Mouse (Mus musculus) lung, postnatal 14 days (tissue): ENCODE results near the gene Acad12.
"Not testable (repeated sequence)": the region's sequence is repeated elsewhere in the genome, so short reads cannot be mapped to it uniquely, and the experiment has no call there.

Experiments
- DNase-seq: peaks from one replicate; pipeline ENCODE4 v3.0.0; 2021

The Acad12 gene

GRCm38 (mm10) chr5:121618592-121619513 lies at the start of gene Acad12:
Gene Acad12, minus strand, starts transcription at chr5:121618938.
- DNase-seq, result peak; percentile 87

DNA sequence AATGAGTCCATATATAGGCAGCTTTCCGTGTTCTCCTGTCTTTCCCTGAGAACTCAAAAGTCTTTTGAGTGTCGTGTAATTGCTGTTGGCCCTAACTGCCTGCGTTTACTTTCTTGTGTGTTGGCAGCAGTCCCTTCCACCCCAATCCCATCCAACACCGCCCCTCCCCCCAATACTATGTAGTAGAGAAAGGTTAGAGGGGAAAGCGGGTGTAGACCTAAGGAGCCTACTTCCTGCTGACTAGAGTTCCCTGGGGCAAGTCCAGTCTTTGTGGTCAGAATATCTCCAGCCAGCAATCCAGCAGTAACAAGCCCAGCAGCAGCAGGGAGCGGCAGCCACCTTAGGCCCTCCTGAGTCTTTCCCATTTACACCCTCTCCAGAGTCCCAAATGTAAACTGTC lies 49.7 kb upstream of the Acad12 start:
- peak; percentile 19 for DNase-seq

DNA sequence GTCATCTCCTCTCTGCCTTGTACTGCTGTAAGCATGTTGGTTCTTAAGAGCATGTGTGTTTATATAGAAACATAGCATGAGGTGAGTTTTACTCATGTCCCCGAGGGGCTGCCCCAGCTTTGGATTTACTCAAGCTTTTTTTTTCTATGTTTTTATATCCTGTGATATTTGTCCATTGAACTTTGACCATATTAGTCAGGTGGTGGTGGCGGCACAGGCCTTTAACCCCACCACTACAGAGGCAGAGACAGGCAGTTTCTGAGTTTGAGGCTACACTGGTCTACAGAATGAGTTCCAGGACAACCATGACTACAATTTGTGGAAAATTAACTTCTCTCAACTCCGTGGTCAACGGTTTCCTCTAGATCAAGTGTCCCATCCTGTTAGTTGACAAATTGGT lies 48.3 kb upstream of the Acad12 start:
- no peak for DNase-seq

DNA sequence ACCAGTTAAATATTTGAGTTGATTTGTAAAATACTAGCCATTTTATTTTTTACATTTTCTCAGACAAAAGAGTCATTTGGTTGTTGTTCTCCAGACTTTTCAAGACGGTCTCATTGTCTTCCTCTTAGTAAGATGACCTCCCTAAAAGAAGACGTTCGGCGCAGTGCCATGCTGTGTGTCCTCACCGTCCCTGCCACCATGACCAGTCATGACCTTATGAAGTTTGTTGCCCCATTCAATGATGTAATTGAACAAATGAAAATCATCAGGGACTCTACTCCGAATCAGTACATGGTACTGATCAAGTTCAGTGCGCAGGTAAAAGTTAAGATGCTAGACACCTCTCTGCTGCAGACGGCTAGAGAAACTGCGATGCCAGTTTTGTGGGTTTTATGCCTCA lies 46.2 kb upstream of the Acad12 start:
- DNase-seq, result no peak

GRCm38 (mm10) chr5:121664078-121664477 lies 45.3 kb upstream of the Acad12 start:
- no peak for DNase-seq

GRCm38 (mm10) chr5:121663456-121663855 lies 44.7 kb upstream of the Acad12 start:
- DNase-seq, result no peak

- DNase-seq, result no peak
Measured at GRCm38 (mm10) chr5:121661494-121661893, 42.8 kb upstream of the Acad12 start.

DNA sequence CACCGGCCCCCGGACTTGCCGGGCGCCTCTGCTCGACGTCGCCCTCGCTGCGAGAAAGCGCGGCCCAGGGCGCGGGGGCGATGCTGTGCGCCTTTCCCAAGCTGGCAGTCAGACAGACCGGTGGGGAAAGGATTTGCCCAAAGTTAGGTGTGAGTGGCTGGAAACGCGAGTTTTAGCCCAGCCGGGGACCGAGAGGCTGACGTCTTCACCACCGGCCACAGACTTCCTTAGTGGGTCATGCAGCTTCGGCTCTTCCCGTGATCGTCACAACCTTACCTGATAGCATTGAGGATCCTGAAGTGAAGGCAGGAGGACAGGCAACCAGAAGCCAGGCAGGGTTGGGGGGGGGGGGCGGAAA lies 42.1 kb upstream of the Acad12 start:
- peak; percentile 23 for DNase-seq

DNA sequence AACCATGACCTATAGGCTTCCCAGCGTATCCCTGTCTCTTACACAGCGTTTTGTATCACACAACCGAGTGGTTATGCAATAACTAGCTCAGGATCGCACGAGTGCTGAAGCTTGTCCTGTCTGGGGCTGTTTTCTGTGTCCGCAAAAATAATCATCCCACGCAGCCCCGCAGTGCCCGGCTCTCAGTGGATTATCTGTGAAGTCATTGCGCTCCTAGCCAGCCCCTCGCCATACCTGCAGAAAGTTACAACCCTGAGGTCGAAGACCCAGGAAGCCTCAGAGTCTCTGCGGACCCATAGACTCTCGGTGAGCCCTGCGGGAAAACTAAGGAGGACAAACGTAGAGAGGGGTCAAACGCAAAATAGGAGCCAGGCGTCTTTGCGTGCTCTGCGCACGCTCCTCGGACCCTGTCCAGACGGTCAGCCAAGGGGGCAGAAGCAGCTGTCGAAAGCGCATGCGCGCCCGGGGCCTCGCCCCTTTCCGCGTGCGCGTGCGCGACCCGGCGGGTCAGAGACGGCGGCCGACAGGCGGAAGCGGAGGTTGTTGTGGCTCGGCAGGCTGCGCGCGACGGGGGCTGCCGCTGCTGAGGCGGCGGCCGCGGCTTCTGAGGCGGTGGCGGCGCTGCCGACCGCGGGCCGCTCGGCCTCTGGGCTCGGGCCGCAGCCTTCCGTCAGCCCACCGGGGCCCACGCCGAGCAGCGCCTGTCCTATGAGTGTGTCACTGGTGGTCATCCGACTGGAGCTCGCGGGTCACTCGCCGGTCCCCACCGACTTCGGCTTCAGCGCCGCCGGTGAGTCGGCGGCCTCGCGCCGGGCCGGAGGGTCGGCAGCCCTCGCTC lies 41.5 kb upstream of the Acad12 start, which contains the start of the genes Acad10 and Brap:
Acad10 (minus strand) TSS at position 456 of the 838 bp plus-strand sequence.
Brap (plus strand) TSS at position 505 of the 838 bp plus-strand sequence.
- peak; percentile 94 for DNase-seq

GRCm38 (mm10) chr5:121657656-121658055 lies 38.9 kb upstream of the Acad12 start:
- not testable (repeated sequence) for DNase-seq

DNA sequence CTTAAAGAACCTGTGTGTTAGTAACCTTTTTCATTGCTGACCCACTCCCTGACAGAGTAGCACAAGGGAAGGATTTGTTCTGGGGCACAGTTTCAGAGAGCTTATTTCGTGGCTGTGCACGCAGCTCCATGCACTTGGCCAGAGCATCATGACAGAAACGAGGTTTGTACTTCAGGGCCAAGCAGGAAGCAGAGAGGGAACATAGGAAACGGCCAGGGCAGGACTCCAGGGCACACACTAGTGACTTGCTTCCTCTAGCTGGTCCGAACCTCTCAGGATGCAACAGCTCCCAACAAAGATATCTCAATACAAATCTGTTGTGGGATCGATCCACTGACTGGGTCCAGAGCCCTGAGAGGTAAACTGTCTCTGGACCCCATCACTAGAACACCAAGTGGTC lies 38.1 kb upstream of the Acad12 start:
- peak; percentile 39 for DNase-seq

DNA sequence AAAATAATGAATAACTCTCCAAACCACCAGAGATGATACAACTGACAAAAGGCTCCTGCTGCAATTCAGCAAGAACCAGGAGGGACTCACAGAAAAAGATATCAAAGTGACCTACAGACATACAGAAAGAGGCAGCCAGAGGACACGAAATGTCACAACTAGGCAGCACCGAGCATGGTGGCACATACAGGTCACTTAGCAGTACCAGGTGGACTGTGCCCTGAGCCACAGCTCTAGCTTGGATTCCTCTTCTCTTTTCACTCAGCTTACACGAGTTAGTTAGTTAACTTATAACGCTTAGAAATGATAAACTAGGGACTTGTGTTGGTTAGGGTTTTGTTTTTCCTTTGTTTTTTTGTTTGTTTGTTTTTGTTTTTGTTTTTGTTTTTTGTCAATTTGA lies 35.8 kb upstream of the Acad12 start:
- DNase-seq, result no peak

GRCm38 (mm10) chr5:121649134-121649533 lies 30.4 kb upstream of the Acad12 start:
- no peak for DNase-seq

- DNase-seq, result no peak
Measured at GRCm38 (mm10) chr5:121639601-121640000, 20.9 kb upstream of the Acad12 start.

GRCm38 (mm10) chr5:121637296-121637695 lies 18.6 kb upstream of the Acad12 start:
- DNase-seq, result no peak

DNA sequence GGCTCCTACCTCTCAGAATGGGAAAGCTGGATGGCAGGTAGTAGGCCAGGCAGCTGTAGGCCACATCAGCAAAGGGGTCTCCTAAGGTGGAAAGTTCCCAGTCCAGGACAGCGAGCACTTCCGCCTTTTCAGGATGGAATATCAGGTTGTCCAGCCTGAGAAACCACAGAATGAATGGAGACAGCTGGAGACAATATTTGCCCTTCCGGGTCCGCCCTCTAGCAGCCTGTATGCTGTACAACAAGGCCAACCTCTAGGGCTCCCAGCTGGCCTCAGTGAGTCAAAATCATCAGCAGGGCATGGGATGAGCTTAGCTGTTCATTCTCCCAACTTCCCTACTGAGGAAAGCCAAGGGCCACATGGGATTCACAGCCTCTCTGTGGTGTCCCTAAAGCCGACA lies 15.9 kb upstream of the Acad12 start:
- DNase-seq, result no peak

DNA sequence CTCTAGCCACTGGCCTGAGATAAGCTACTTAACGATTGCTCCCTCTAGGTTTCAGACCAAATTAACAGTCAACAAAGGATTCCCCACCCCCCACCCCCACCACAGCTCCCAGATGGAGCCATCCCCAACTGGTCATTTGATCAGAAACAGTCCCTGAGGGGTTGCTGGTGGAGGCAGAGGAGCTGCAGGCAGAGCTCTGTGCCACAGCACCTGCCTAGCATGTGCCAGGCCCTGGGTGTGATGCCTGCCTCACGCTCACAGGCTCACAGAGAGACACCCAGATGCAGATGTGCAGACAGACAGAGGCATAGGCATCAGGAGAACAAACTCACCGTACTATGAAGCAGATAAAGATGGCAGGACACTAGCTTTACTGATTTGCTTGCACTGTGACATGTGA lies 14.1 kb upstream of the Acad12 start:
- no peak for DNase-seq

GRCm38 (mm10) chr5:121631106-121631647 lies 12.4 kb upstream of the Acad12 start:
- DNase-seq, result peak; percentile 14

- DNase-seq, result peak; percentile 90
Measured at GRCm38 (mm10) chr5:121627871-121628270, 9.1 kb upstream of the Acad12 start.

GRCm38 (mm10) chr5:121623241-121623640 lies 4.5 kb upstream of the Acad12 start:
- no peak for DNase-seq

- DNase-seq, result no peak
Measured at GRCm38 (mm10) chr5:121621102-121621501, 2.4 kb upstream of the Acad12 start.

DNA sequence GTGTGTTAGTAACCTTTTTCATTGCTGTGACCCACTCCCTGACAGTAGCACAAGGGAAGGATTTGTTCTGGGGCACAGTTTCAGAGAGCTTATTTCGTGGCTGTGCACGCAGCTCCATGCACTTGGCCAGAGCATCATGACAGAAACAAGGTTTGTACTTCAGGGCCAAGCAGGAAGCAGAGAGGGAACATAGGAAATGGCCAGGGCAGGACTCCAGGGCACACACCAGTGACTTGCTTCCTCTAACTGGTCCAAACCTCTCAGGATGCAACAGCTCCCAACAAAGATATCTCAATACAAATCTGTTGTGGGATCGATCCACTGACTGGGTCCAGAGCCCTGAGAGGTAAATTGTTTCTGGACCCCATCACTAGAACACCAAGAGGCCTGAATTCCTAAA lies 3.8 kb downstream of the Acad12 start:
- peak; percentile 33 for DNase-seq

- no peak for DNase-seq
Measured at GRCm38 (mm10) chr5:121612036-121612435, 6.7 kb downstream of the Acad12 start.
